Mouse (Mus musculus) kidney, embryonic 16.5 days (tissue): ENCODE measurements around the gene Ubr2. TPM values are rescaled to one million over a fixed set of nuclear protein-coding genes. Genes with fewer than 3 reads are reported as not detected.

ENCODE experiments used
- ATAC-seq: fragments of 200-750 bp; cut with Nextera tagmentation; 2 replicates; pipeline ENCODE4 v1.8.0; 2017; ENCODE audit warnings: moderate TSS enrichment; ENCODE audit not compliant: low FRiP score, low TSS enrichment
- H3K27ac ChIP-seq: fragments of 300-500 bp; sonication (generic); 2 replicates; pipeline ENCODE4 v1.5.1; 2014; ENCODE audit warnings: low read length
- H3K27me3 ChIP-seq: fragments of 300-500 bp; sonication (generic); 2 replicates; pipeline ENCODE4 v1.6.1; 2014; ENCODE audit warnings: low read length, control low read depth, mixed read lengths; ENCODE audit not compliant: insufficient read depth
- H3K36me3 ChIP-seq: fragments of 300-500 bp; sonication (generic); 2 replicates; pipeline ENCODE4 v1.6.1; 2014; ENCODE audit warnings: low read length, control low read depth, mixed read lengths; ENCODE audit not compliant: insufficient read depth
- H3K4me1 ChIP-seq: fragments of 300-500 bp; sonication (generic); 2 replicates; pipeline ENCODE4 v1.6.1; 2014; ENCODE audit warnings: low read length, control low read depth, mixed read lengths; ENCODE audit not compliant: insufficient read depth
- H3K4me2 ChIP-seq: fragments of 300-500 bp; sonication (generic); replicated peaks from 2 replicates; pipeline ENCODE4 v1.6.1; 2014; ENCODE audit warnings: low read depth, low read length
- H3K4me3 ChIP-seq: fragments of 300-500 bp; sonication (generic); 2 replicates; pipeline ENCODE4 v1.5.1; 2014; ENCODE audit warnings: mild to moderate bottlenecking, low read length
- H3K9ac ChIP-seq: fragments of 300-500 bp; sonication (generic); replicated peaks from 2 replicates; pipeline ENCODE4 v1.6.1; 2014; ENCODE audit warnings: low read length
- H3K9me3 ChIP-seq: fragments of 300-500 bp; sonication (generic); 2 replicates; pipeline ENCODE4 v1.6.1; 2016; ENCODE audit warnings: low read length, control low read depth
- WGBS: fragments of 180-500 bp; shearing (Covaris S2); extraction: QIAGEN DNeasy Blood & Tissue Kit; methylation state at CpG from one replicate; pipeline ENCODE4 v1.1.7; 2014; 5-methylcytosine and 5-hydroxymethylcytosine counted together
- polyA plus RNA-seq: library from polyadenylated mRNA; unstranded; fragments of >200 nt; fragmentation: Nextera tagmentation; extraction: Ambion mirVana; gene quantifications from 2 replicates; pipeline ENCODE4 v1.2.1, GENCODE M21; 2015

The Ubr2 gene
- polyA plus RNA-seq, 1 experiment from 2014 or later: 19.9 TPM

DNA sequence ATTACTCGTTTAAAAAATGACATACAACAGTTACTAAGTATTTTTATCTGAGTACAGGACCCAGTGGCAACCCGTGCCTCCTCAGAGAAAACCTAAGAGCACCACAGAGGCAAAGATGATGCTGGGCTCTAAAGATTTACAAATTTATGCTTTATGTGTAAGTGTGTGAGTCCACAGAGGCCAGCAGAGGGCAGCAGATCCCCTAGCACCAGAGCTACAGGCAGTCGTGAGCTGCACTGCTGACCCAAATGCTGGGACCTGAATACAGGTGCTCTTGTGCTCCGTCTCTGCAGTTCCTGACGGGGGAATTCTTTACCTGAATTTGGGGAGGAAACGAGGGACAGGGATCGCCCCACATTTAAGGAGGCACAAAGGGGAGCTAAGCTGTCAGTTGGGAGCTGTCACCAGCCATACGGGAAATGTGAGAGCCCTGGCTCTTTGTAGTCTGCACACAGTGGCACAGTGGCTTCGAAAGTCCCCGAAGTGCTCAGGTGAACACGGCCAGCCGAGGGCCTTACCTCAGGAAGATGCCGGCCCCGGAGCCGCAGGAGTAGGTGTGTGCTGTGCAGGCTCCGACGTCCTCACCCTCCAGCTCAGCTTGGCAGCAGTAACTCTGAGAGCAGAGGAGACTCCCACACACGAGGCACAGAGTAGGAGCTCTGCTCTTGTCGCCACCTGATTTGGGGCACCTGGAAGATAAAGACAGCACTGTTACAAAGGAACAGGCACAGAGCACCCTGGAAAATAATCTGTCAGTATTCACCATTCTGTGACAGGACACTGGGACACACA is 76.6 kb downstream of the Ubr2 start:
- 76% methylated on average over 19 of the region's 19 CpGs for WGBS
- Histone ChIP-seq H3K27me3 (no peaks in the 10 kb centered on the region), H3K4me1 (no peaks in the 10 kb centered on the region), H3K4me2 (no peak overlapping the region), H3K4me3 (no peak overlapping the region), H3K27ac (no peak overlapping the region), H3K36me3 (peaks cover 92% of the 10 kb centered on the region), H3K9ac (no peak overlapping the region), H3K9me3 (no peaks in the 10 kb centered on the region)
- no peak for ATAC-seq

DNA sequence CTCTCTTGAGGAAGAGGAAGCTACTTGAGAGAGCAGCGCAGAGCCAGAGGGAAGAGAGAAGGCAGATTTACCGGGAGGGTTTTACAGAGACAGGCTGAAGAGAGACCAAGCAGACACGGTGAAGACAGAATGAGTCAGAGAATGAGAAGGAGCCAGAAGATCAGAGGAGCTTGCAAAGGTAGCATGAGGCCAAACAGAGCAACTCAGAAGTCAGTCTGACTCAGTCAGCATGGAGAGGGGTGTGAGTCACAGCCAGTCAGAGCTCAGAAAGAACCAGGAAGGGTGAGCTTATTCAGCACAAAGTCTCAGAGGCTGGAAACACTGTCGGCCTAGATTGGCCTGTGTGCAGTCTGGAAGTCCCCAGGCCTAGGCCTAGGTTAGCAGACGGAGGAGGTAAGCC is 77.4 kb downstream of the Ubr2 start:
- 94% methylated on average over 5 of the region's 5 CpGs for WGBS
- no peak for ATAC-seq
- no peaks in the 10 kb centered on the region for H3K4me1 ChIP-seq
- no peaks in the 10 kb centered on the region for H3K9me3 ChIP-seq
- H3K36me3 ChIP-seq: peaks cover 93% of the 10 kb centered on the region
- no peak overlapping the region for H3K4me3 ChIP-seq
- H3K4me2 ChIP-seq: no peak overlapping the region
- no peak overlapping the region for H3K27ac ChIP-seq
- H3K9ac ChIP-seq: no peak overlapping the region
- H3K27me3 ChIP-seq: no peaks in the 10 kb centered on the region

DNA sequence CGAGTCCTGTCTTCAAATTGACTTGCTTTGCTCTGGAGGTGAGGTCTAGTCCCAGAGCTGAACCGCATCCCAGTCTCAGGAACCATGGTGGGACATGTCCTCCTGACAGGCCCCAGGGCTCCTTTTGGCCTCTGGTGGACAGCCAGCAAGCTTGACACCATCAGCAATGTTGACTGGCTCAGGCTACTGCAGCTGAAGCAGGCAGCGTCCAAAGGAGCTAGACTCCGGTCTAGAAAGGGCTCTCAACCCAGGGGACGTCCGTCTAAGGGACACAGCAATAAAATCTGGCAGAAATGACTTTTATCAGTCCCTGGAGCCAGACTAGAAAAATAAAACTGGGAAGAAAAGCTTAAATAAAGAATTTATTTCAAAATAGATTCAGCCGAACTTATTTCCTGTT is 80.5 kb downstream of the Ubr2 start:
- H3K36me3 ChIP-seq: peaks cover 64% of the 10 kb centered on the region
- H3K4me1 ChIP-seq: no peaks in the 10 kb centered on the region
- ATAC-seq: no peak
- no peak overlapping the region for H3K27ac ChIP-seq
- no peak overlapping the region for H3K9ac ChIP-seq
- H3K4me3 ChIP-seq: no peak overlapping the region
- H3K27me3 ChIP-seq: no peaks in the 10 kb centered on the region
- H3K4me2 ChIP-seq: no peak overlapping the region
- H3K9me3 ChIP-seq: no peaks in the 10 kb centered on the region
- WGBS: 79% methylated on average over 7 of the region's 7 CpGs

DNA sequence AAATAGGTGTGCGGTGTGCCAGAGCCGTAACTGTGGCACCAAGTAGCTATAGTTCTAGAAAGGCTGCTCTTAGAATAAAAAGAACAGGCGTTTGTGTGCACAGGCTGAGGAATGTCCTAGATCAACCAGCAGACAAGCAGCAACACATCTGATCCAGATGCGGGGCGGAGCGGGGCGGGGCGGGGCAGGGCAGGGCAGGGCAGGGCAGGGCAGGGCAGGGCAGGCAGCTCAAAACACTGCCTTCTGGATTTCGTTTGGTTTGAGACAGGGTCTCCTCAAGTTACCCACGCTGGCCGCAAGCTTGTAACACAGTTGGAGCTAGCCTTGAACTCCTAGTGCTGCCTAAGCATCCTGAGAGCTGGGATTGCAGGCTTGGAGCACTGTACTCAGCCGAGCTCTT is 81.1 kb downstream of the Ubr2 start:
- WGBS: 78% methylated on average over 12 of the region's 12 CpGs
- H3K4me3 ChIP-seq: no peak overlapping the region
- peaks cover 59% of the 10 kb centered on the region for H3K36me3 ChIP-seq
- no peak overlapping the region for H3K9ac ChIP-seq
- ATAC-seq: no peak
- H3K27ac ChIP-seq: no peak overlapping the region
- H3K4me1 ChIP-seq: no peaks in the 10 kb centered on the region
- no peak overlapping the region for H3K4me2 ChIP-seq
- H3K9me3 ChIP-seq: no peaks in the 10 kb centered on the region
- H3K27me3 ChIP-seq: no peaks in the 10 kb centered on the region

DNA sequence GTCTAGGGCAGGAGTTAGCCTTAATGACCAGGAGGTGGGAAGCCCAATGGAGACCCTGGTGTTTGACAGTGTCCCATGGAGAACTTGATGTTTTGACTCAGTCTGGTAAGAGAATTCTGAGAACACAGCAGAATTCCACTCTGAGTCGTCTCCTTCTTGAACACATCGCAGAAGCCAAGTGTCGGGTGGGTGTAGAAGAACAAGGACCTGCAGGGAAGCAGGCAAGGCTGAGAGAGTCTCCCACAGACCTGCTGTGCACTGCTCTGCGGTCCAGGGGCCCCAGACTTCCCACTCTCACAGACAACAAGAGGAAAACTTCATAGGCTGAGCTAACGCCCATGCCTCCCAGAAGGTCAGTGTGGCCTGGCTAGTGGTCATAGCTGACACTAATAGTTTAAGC is 82.6 kb downstream of the Ubr2 start:
- peaks cover 44% of the 10 kb centered on the region for H3K36me3 ChIP-seq
- H3K27ac ChIP-seq: no peak overlapping the region
- 92% methylated on average over 5 of the region's 5 CpGs for WGBS
- H3K9me3 ChIP-seq: no peaks in the 10 kb centered on the region
- ATAC-seq: no peak
- H3K9ac ChIP-seq: no peak overlapping the region
- no peak overlapping the region for H3K4me3 ChIP-seq
- no peak overlapping the region for H3K4me2 ChIP-seq
- H3K27me3 ChIP-seq: no peaks in the 10 kb centered on the region
- no peaks in the 10 kb centered on the region for H3K4me1 ChIP-seq

DNA sequence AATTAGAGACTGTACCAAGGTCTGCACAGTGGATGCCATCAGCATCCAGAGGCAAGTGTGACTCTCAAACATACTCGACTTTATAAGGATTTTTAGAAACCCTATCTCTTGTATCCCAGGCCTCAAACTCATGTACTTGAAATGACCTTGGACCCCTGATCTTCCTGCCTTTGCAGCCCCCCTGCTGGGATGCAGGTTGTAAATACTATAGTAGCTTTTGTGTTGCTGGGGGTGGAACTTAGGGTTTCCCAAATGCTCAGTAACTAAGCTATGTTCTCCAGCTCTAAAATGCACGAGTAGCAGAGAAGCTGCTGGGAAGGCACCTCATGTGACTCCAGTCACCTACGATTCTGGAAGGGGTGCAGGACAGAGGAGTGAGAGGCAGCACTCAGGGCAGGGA is 83.4 kb downstream of the Ubr2 start:
- Histone ChIP-seq H3K36me3 (peaks cover 36% of the 10 kb centered on the region), H3K27me3 (no peaks in the 10 kb centered on the region), H3K4me2 (no peak overlapping the region), H3K9ac (no peak overlapping the region), H3K4me3 (no peak overlapping the region), H3K27ac (no peak overlapping the region), H3K4me1 (no peaks in the 10 kb centered on the region), H3K9me3 (no peaks in the 10 kb centered on the region)
- 58% methylated on average over 3 of the region's 3 CpGs for WGBS
- ATAC-seq: no peak

GRCm38 (mm10) chr17:46926192-46926591 is 84.2 kb downstream of the Ubr2 start:
- H3K9ac ChIP-seq: no peak overlapping the region
- H3K4me3 ChIP-seq: no peak overlapping the region
- H3K4me2 ChIP-seq: no peak overlapping the region
- peaks cover 29% of the 10 kb centered on the region for H3K36me3 ChIP-seq
- H3K4me1 ChIP-seq: no peaks in the 10 kb centered on the region
- ATAC-seq: no peak
- no peak overlapping the region for H3K27ac ChIP-seq
- H3K27me3 ChIP-seq: no peaks in the 10 kb centered on the region
- H3K9me3 ChIP-seq: no peaks in the 10 kb centered on the region
- WGBS: 63% methylated on average over 6 of the region's 6 CpGs

DNA sequence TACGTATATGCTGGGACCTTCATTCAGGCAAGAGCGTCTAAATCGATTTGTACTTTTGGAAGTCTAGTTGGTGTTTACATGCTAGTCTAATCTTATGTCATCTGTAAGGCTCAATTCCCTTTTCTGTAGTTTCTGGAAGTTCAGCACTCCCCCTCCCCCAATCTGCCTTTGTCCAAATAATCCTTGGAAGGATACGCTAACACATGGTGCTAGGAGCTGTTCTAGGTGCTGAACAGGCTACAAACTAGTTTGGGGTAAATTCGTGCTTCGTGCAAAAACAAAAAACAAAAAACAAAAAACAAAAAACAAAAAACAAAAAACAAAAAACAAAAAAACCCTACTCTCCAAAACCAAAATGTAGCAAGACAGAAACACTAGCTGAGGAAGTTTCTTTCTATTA is 89.5 kb downstream of the Ubr2 start:
- H3K27ac ChIP-seq: no peak overlapping the region
- no peak overlapping the region for H3K9ac ChIP-seq
- H3K27me3 ChIP-seq: no peaks in the 10 kb centered on the region
- peaks cover 3% of the 10 kb centered on the region; the same call in 1 of the 2 replicates for H3K4me1 ChIP-seq
- H3K4me2 ChIP-seq: no peak overlapping the region
- no peak overlapping the region for H3K4me3 ChIP-seq
- no peaks in the 10 kb centered on the region for H3K9me3 ChIP-seq
- ATAC-seq: no peak
- no peaks in the 10 kb centered on the region for H3K36me3 ChIP-seq
- WGBS: 54% methylated on average over 6 of the region's 6 CpGs

DNA sequence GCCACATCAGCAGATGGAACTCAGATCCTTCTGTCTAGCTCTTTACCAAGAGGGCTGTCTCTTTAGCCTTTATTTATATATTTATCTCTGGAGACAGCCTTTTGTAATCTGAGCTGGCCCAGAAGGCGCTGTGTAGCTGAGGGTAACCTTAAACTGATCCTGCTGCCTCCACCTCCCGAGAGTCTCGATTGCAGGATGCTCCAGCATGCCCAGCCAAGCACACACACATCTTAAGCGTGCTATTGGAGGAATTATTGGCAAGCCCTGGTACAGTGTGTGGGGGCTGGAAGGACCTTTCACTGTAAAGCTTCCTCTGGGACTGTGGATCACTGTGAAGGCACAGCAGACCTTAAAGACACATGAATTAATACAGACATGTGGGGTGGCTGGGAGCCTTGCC is 91.4 kb downstream of the Ubr2 start:
- WGBS: 9% methylated on average over 4 of the region's 4 CpGs
- Histone ChIP-seq H3K4me2 (no peak overlapping the region), H3K4me3 (no peak overlapping the region), H3K36me3 (no peaks in the 10 kb centered on the region), H3K4me1 (peaks cover 3% of the 10 kb centered on the region; the same call in 1 of the 2 replicates), H3K9me3 (no peaks in the 10 kb centered on the region), H3K9ac (no peak overlapping the region), H3K27me3 (no peaks in the 10 kb centered on the region), H3K27ac (peak overlapping the region; percentile 57)
- ATAC-seq: peak; percentile 86

DNA sequence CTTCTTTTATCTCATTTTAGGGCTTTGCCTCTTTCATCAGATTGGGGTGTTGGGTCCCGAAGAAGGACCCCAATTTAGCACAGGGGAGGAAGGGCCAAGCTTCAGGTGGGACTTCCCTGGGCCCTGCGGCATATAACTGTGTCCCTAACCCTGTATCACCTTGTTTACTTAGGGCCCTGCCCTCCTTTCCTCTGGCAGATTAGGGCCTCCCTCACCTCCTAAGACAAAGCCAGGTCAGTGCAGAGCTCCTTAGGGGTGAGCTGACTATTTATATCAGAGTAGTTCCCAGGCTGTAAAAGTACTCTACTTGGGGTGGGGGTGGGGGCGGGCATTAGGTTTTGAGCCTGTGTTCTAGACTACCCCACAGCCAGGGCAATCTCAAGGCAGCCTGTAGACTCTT is 95.2 kb downstream of the Ubr2 start:
- Histone ChIP-seq H3K4me3 (no peak overlapping the region), H3K27ac (no peak overlapping the region), H3K9ac (no peak overlapping the region), H3K4me2 (no peak overlapping the region), H3K4me1 (peaks cover 13% of the 10 kb centered on the region), H3K36me3 (no peaks in the 10 kb centered on the region), H3K9me3 (no peaks in the 10 kb centered on the region), H3K27me3 (no peaks in the 10 kb centered on the region)
- no peak for ATAC-seq
- WGBS: 64% methylated on average over 3 of the region's 3 CpGs
